Mouse (Mus musculus) erythroblast, embryonic 14.5 days (primary cell): ENCODE data around the gene Fhl3.

Source experiments
- GATA1 ChIP-seq: IDR thresholded peaks from 2 replicates; pipeline ENCODE4 v1.6.1; 2012; ENCODE audit warnings: low read length, inconsistent platforms, mixed read lengths
- TAL1 ChIP-seq: IDR thresholded peaks from 3 replicates; pipeline ENCODE4 v1.6.1; 2012; ENCODE audit warnings: low read length, inconsistent platforms, mixed read lengths

DNA sequence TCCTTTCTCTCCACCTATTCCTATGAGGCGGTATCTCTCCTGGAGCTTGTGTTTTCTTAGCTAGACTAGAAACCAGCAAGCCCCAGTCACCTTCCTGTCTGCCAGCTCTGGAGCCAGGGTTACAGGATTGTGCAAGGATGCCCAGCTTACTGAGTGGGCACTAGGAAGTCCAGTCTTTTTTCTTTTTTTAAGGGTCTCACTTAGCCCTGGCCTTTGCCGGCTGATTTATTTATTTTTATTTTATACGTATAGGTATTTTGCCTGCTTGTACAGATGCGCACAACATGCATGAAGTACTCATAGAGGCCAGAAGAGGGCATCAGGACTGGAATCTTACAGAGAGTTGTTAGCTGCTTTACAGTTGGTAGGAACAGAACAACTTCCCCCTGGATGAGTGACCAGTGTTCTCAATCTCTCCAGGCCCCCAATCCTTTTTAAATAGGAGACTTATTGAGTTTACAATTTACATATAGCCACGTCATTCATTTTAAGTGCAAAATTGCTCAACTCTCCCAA, 10.3 kb downstream of the Fhl3 start:
- no peak for TF ChIP-seq GATA1
- no peak for TF ChIP-seq TAL1
